Mouse (Mus musculus) adipocyte (in vitro differentiated cells): ENCODE results near the gene Aoc2.
"Not testable (repeated sequence)": the region's sequence is repeated elsewhere in the genome, so short reads cannot be mapped to it uniquely, and the experiment has no call there.

Source experiments
- DNase-seq: peaks from one replicate; pipeline ENCODE4 v3.0.0-alpha.2; 2016; ENCODE audit warnings: low spot score

Gene Aoc2

GRCm38 (mm10) chr11:101355916-101356315, 31.1 kb downstream of the Aoc2 start:
- no peak for DNase-seq

- DNase-seq: peak; percentile 86
Observed at GRCm38 (mm10) chr11:101357505-101358182, 32.8 kb downstream of the Aoc2 start.

- no peak for DNase-seq
Observed at GRCm38 (mm10) chr11:101359776-101360175, 34.9 kb downstream of the Aoc2 start.

- DNase-seq: peak; percentile 85
Observed at GRCm38 (mm10) chr11:101360651-101361113, 35.8 kb downstream of the Aoc2 start.

GRCm38 (mm10) chr11:101364531-101364931, 39.7 kb downstream of the Aoc2 start:
- DNase-seq: peak; percentile 66

GRCm38 (mm10) chr11:101367326-101367935, 42.6 kb downstream of the Aoc2 start, which contains the start of gene G6pc:
TSS of gene G6pc (plus strand) at chr11:101367561.
- no peak for DNase-seq

GRCm38 (mm10) chr11:101370141-101370540, 45.3 kb downstream of the Aoc2 start:
- DNase-seq: no peak

- no peak for DNase-seq
Observed at GRCm38 (mm10) chr11:101374421-101374938, 49.6 kb downstream of the Aoc2 start.

GRCm38 (mm10) chr11:101378196-101378595, 53.3 kb downstream of the Aoc2 start:
- DNase-seq: not testable (repeated sequence)

GRCm38 (mm10) chr11:101378926-101379325, 54.1 kb downstream of the Aoc2 start:
- peak; percentile 97 for DNase-seq
